Mouse (Mus musculus): Measurements from ENCODE around the gene Hmgb1. TPM values are rescaled to one million over a fixed set of nuclear protein-coding genes. Genes with fewer than 3 reads are reported as not detected.

Hmgb1 gene
- total RNA-seq, 2 experiments from 2014 or later = 128 to 136 TPM

- no peak for DNase-seq (ENCODE audit: low spot score in 2 of 2)
These were observed 181.5 kb downstream of the Hmgb1 start for GRCm38 (mm10) chr5:149002803-149003115.

GRCm38 (mm10) chr5:149002034-149002802 lies 182.1 kb downstream of the Hmgb1 start:
- no peak for DNase-seq (ENCODE audit: low spot score in 2 of 2)

GRCm38 (mm10) chr5:148999802-149000201 lies 184.5 kb downstream of the Hmgb1 start:
- no peak for DNase-seq (ENCODE audit: low spot score in 2 of 2)

DNA sequence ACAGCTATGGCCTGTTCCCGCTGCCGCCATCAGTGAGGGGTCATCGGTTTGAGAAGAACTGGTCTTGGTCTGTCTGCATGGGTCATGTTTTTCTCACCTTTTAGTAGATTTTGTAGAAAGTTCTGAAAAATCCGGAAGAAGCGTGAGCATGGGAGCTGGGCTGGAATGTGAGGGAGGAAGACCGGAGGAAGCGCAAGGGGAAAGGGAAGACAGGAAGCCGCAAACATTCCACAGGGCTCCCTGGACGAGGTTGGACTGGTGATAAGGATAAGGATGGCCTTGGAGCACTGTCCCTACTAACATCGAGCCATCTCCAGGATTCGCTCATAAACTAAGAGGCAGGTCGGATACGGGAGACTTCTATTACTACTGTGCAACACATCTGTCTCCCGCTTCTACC lies 185.8 kb downstream of the Hmgb1 start:
- DNase-seq (ENCODE audit: low spot score in 2 of 2) = no peak

- no peak for DNase-seq (ENCODE audit: low spot score in 2 of 2)
These were observed 187.6 kb downstream of the Hmgb1 start for GRCm38 (mm10) chr5:148996709-148997037.

Other genes starting within 250 kb of the Hmgb1 start
- gene Gm42791, start 189.3 kb downstream of the Hmgb1 start, total RNA-seq (2021) = 10 to 100 TPM; 31.6 to 40.1 TPM
- gene Uspl1, start 139 bp downstream of the Hmgb1 start, total RNA-seq (2021) = 10 to 100 TPM; 42.5 to 42.6 TPM
- gene Alox5ap, start 80.3 kb upstream of the Hmgb1 start, total RNA-seq (2021) = 1 to 10 TPM; 9.4 to 10.0 TPM
- 10 to 100 TPM; 18.6 to 23.0 TPM for gene Medag, start 227.3 kb upstream of the Hmgb1 start, total RNA-seq (2021)

All from left cerebral cortex, adult 18-20 months (tissue).